Mouse (Mus musculus): ENCODE measurements at regions not wholly inside any gene's neighbourhood (a gene's known extent, or its start where the extent isn't known, plus 50 kb on each side); places are given as distances from the start of the nearest gene placed in this dataset.

DNA sequence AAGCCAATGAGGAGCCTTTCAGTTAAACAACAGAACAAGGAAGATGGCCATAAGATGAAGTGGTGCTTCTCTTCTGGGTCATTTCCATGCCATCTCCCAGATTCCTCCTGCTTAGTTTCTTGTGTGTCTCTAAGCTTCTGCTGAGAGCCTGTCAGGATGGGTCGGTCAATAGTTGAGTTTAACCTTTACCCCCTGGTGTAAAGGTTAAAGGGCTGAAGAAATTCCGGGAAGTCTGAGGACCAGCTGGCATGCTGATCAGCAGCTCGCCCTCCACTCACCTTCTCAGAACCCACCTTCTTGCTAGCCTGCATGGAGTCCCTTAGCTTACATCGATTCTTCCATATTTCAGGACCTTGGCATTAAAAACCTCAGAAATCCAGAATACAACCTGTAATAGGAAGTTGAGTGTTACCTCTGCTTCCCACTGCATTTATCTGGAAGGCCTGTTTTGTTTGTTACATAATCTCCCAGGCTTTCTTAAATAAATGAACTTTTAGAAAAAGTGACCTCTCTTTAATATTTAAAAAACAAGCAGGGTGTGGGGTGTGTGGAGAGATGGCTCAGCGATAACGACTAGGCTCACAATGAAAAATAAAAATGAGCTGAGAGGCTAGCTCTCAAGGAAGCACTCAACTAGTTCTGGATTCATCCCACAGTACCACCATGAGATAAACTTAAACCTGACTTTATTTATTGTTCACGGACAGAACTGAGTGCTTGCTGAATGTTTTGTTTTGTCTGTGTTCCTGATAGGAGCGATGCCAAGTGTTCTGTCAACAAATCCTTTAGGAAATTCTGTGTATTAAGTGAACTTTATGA is 225.9 kb upstream of the Arrdc4 start:
- intact Hi-C loops (cut with DNase I; ENCODE audit: low total_unique reads), result no loop called here
- DNase-seq, result no peak

DNA sequence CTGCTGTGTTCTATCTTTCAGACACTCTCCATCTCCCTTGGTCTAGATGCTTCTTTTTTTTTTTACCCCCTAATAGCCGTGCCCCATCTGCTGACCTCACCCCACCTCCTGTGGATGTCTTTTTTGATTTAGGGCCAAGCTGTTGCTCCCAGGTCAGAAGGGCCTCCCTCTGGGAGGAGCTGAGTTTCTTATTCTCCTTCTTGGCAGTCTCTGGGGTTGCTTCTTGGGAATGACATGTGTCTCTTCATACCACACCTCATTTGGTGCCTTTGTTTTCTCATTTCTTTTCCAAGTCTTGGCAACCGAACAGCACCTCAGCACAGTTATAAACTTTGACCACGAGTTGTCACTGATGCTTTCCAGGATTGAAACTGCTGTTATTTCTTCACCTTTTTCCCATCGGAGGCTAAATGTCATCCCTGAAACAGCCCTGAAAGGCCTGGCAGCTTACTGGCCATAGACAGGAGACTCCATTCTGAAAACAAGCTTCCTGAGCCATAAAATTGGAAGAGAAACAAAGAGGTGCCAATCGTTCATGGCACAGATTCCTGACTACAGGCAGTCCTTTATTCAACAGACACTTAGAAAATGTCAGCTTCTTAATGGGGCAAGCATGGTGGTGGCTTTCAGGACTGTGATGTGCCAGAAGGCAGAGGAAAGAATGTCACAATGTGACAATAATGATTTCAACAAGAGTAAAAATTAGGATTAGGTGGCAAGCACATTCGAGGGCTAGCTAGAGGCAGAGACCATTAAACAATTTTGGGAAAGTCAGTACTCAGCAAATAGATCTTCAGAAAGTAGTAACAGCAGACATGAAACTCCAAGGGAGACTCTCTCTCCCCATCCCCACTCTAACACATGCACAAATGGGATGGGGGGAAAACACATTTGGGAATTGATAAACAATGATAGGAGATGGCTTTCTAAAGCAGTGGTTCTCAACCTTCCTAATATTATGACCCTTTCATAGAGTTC is 197.1 kb upstream of the Arrdc4 start:
- intact Hi-C loops (cut with DNase I; ENCODE audit: low total_unique reads), result no loop called here
- DNase-seq, result no peak

DNA sequence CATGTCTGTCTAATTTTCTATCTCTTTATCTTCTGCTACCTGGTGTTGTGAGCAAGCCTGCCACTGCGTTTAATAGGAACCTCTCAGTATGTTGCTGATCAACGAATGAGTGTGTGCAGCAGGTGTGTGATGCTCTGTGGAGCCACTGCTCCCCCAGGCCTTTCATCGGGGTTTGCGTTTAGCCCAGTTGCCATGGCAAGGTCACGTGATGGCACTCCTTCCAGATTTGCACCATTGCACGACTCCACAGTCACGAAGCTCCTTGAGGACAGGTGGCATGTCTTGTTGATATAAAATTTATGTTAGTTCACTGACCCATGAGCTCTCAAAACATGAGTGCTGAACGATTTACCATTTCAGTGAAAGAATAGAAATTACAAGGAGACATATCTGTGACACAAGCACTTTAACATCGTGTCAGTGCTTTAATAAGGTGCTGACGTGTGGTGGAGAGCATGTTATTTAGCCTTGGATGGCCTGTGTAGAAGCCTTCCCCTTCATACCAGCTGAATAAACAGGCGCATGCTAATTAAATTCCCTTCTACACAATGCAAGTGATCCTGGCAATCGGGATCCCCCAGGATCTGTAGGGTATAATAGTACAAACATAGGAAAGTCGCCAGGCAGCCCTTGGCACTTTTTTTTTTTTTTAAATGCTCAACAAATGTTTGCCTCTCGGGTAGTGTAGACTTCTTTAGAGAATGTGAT is 181.7 kb upstream of the Arrdc4 start:
- intact Hi-C loops (cut with DNase I; ENCODE audit: low total_unique reads), result no loop called here
- no peak for DNase-seq

DNA sequence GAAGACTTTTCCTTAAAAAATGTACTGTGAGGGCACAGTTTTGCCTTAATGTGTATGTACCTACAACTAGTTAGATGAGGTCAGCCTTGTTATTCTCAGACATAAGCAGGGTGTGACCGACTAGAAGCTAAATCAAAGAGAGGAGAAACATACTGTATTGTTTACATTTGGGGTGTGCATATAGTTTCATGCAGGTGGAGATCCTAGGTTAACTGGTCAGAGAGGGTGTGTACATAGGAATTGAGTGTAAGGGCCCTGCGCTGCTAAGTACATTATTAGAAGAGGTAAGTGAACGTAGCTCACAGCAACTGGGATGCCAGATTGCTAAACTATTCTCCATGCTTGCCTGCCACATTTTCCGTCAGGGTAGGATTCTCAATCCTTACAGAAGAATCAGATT is 180.6 kb upstream of the Arrdc4 start:
- no peak for DNase-seq
- intact Hi-C loops (cut with DNase I; ENCODE audit: low total_unique reads), result no loop called here

DNA sequence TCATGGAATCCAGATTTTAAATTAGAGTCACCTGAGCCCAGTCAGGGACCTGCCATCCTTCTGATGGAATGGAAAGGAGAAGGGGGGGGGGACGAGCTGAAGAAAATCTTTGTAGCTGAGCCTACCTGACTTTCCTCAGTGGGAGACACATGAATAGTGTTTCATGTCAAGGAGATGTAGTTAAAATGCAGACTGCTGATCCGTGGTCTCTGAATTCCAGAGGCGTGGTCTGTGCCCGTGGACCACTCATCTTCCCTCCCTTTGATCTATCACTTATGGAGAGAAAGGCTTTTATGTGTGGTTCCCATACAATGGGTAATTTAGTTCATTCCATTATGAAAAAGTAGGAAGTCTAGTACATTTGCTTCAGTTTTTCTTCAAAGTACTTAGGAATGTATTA is 176.6 kb upstream of the Arrdc4 start:
- DNase-seq, result no peak
- intact Hi-C loops (cut with DNase I; ENCODE audit: low total_unique reads), result no loop called here

DNA sequence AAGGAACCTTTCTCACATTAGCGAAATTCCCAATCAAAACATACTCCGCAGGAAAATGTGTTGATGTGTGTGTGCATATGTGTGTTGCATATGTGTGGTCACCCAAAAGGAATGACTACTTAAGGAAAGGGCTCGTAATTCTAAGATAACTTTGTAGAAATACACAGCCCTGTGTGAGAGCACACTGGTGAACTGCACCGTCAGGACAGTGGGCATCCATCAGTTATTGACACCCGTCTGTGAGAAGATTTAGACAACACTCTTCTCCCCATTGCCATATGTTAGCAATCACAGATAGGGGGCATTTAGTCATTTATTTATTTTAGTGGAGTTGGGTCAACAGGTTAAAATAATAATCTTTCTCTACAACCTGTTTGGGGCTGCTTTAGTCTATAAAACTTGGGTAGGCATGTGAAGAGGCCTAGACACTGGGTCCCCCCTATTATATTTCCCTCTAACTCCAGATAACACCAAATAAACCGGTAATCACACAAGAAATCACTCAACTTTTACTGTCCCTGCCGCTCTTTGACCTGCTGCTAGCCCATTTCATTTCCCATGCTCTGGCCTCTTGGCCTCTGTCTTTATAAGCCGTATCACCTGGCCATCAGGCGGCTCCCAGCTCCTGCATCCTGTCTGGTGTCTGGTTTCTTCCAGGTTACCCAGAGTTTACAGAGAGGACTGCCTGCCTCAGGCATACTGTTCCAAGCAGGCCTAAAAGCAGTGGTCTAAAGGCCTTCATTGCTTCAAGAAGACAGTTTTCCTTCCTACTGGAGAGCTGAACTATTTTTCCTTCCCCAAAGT is 169.8 kb upstream of the Arrdc4 start:
- intact Hi-C loops (cut with DNase I; ENCODE audit: low total_unique reads), result no loop called here
- no peak for DNase-seq

DNA sequence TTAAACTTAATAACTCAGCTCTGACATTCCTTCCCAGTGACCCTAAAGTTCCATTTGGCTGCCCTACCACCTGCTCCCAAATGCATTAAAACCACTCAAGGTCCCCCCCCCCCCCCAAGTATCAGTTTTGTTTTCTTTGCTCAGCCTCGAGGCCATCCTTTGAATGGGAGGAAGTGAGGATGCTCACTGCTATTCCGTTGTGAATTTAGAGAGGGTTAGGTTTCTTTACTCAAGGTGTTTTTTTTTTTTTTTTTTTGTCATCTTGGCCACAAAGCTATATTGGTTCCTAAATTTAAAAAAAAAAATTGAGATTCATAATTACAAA is 168.8 kb upstream of the Arrdc4 start:
- no peak for DNase-seq
- intact Hi-C loops (cut with DNase I; ENCODE audit: low total_unique reads), result no loop called here

DNA sequence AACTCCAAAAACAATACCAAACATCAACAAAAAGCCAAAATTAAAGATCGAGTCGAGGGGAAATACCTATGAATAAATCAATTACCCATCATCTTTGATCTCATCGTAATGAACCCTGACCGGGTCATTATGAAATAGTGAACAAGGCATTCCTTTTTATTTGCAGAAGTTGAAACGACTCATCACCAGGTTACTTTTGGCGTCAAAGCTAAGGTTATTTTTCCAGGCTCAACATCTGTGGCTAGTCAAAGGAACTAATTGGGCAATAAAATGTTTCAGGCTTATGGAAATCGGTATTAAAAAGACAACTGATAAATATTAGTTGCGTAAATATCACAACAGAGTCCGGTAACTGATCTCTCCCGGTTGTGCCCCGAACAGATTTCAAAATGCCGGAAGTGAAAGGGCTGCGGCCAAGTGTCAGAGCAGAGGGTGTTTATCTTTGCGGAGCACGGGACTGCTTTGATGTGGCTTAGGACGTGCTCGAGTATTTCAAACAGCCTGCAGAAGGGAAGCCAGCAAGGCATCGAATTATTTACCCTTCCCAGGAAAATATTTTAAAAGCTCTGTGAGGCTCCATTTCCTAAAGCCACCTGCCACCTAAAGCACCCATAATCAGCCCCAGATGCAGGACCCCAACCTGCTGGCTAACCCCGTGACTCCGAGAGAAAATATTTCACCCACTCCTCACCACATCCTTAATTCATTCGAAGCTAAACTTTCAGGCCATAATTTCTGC is 168.3 kb upstream of the Arrdc4 start:
- no peak for DNase-seq
- intact Hi-C loops (cut with DNase I; ENCODE audit: low total_unique reads), result no loop called here

DNA sequence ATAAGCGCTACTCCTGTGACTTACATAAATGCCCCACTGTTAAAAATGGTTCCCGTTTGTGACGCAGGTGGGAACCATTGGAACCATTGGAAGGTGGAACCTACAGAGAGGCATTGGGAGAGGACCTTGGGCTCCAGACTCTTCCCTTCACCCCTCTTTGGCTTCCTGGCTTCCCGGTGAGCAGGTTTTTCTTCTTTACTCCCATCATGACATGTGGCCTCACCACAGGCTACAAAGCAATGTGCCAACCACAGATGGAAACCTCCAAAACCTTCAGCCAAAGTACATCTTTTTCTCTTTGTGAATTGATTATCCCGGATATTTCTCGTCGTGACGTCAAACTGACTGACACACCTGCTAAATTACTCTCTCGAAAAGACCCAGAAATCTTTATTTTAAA is 166.9 kb upstream of the Arrdc4 start:
- intact Hi-C loops (cut with DNase I; ENCODE audit: low total_unique reads), result no loop called here
- no peak for DNase-seq

DNA sequence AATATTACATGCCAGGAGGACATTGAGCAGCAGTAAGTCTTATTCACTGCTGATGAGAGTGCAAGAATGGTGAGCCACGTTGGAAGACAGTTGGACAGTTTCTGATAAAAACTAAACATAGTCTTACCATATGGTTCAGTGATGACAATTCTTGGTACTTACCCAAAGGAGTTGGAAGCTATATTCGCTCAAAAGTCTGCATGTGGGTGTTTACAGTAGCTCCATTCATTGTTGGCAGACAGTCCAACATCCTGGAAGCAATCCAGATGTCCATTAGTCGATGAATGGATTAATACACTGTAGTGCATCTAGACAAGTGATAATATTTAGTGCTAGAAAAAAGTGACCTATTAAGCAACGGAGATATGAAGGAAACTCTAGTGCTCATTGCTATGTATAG is 165.3 kb upstream of the Arrdc4 start:
- intact Hi-C loops (cut with DNase I; ENCODE audit: low total_unique reads), result no loop called here

DNA sequence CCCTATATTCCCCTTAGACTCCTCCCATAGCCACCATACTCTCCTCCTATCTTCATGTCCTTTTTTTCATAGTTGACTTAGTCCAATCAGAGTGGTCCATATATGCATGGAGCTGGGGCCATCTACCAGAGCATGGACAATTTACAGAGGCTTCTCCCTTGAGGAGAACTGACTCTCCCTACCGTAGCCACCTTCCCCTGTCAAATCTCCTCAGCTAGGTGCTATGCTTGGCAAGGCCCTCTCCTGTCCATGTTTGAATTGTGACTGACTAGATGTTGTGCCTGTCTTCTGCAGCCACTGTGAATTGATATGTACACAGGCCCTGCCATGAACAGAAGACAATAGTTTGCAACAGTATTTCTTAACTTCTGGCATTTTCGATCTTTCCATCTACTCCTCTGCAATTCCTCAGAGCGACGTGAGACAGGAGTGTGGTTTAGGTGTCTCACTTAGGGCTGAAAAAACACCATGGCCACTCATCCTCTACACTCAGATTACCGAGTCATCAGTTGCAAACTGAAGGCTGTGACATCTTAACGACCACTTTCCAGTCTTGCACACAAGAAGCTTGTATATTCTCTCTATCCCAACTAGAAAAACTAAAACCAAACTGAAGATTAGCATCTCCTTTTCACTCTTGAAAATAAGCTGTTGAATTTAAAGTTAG is 163.1 kb upstream of the Arrdc4 start:
- intact Hi-C loops (cut with DNase I; ENCODE audit: low total_unique reads), result no loop called here
- DNase-seq, result no peak

More for the DNA sequence above, 165.3 kb upstream of the Arrdc4 start:
- DNase-seq, result no peak

DNA sequence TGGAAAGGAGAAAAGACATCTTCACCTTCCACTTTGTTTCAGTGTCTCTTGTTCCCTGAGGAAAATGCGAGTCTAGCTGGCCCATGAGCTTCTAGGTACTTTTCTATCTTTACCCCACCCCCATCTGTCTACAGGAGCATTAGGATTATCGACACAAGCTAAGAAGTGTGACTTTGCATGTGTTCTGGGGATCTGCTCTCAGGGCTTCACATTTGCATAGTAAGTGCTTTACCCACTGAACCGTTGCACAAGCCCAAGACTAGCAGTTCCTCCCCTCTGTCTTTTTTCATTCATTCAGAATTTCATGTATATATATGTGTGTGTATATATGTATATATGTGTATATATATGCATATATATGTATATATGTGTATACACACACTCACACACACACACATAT is 162.5 kb upstream of the Arrdc4 start:
- no peak for DNase-seq
- intact Hi-C loops (cut with DNase I; ENCODE audit: low total_unique reads), result no loop called here

DNA sequence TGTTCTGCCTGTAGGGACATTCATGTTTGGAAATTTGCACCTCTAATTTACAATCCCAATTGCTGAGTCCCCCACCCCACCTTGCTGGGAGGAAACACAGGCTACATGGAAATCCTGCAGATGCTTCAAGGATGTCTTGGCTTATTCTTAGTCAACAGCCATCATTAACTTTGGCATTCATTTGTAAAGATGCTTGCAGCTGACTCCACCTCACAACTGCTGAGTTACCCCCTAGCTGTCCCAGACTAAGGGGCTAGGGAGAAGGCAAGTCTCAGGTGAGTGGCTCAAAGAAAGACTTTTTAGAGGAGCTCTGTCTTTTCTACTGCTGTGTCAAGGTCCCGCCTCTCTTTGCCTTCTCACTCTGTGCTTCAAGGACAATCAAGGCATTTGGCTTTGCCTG is 160.7 kb upstream of the Arrdc4 start:
- intact Hi-C loops (cut with DNase I; ENCODE audit: low total_unique reads), result no loop called here
- DNase-seq, result no peak

DNA sequence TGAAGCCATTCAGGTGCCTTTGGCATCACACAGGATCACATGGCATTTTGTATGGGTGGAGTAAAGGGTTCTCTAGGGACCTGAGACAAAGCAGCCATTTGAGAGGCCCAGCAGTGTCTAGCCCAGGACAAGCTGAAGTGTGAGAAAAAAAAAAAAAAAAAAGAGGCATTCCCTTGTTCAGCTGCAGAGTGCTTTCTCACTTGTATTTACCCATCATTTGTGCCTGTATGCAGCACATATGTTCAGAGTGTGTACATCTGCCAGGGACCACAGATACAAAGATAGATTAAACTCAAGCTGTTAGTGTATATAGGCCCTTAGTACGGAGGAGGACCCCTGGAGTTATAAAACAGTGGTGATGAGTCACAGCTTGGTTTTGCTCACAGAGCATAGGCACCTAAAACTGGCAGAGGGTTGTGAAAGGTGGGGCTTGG is 159.4 kb upstream of the Arrdc4 start:
- intact Hi-C loops (cut with DNase I; ENCODE audit: low total_unique reads), result no loop called here
- DNase-seq, result no peak

DNA sequence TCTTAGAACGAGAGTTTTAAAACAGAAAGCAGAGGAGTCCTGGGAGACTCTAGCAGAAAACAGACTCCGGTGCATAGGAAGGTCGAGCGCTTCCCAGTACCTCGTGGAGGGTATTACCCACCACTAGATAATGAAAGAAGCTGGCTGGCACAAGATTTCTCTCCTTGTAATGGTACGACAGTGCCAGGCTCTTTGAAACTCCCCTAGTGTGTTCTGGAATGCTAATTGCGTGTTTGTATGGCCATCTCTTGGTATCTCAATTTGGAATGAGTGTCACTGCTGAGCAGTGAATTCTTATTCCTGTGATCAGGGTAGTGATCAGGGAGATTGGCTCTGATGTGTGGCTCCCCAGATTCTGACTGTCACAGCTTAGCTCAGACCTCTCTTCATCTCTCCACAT is 158.8 kb upstream of the Arrdc4 start:
- intact Hi-C loops (cut with DNase I; ENCODE audit: low total_unique reads), result no loop called here
- no peak for DNase-seq

DNA sequence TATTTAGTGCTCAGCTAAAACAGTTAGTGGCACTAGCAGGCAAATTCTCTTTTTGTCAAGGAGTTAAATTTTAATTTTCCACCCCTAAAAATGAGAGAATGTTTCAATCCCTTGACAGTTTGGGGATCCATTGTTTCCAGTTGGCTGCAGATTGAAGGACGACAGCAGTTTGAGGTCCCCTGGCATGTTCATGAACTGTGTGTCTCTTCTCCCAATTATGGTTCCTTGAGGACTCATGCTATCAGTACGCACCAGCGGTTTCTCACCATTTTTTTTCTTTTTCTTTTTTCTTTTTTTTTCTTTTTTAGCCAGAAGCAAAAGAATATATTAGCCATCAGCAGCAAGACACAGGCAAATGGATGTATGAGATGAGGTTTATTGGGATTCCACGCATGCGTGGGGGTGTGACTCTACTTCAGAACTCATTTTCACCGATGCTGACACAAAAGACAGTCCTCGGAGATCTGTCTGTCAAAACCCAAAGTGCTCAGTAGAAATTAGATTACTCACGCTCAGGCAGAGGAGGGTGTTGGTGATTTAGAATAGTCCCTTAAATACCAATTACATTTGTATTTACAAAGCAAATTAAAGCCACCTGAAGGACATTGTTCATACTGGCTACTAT is 157.8 kb upstream of the Arrdc4 start:
- intact Hi-C loops (cut with DNase I; ENCODE audit: low total_unique reads), result no loop called here

DNA sequence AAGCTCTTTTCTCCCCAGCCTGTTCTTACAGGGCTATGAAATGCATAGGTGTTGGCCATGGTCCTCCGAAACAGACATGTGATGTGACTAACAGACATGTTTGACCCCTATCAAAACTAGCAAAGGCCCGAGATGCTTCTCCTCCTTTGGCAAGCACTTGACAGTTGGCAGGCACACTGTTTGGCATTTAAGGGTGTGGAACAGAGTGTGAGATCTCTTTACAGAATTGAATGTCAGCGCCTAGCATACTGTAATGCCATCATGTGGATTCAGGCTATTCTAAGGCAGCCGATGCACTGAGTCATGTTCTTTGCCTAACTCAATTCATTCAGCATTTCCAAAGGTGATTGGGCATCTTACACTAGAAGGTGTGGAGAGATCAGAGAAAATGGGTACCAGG is 156.8 kb upstream of the Arrdc4 start:
- intact Hi-C loops (cut with DNase I; ENCODE audit: low total_unique reads), result no loop called here
- DNase-seq, result no peak

More for the DNA sequence above, 157.8 kb upstream of the Arrdc4 start:
- no peak for DNase-seq

DNA sequence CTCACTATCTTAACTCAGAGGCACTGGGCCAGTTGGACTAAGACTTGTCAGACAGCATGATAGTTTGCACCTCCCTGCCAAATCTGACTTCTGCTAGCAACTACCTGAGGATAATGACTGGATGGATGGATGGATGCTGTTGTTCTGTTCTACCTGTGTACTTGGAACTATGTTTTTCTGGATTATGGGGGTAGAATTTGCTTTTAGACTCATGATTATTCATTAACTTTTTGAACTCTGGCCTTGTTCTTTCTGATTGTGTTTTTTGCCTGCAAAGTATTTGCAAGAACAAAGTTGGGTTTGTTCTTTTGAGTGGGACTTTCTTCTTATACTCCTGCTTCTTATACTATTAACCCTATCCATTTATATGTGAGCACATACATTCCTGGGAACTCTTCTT is 137.1 kb upstream of the Arrdc4 start:
- no peak for DNase-seq
- intact Hi-C loops (cut with DNase I; ENCODE audit: low total_unique reads), result no loop called here

Data from gastrocnemius, postnatal 14 days (tissue).